Mouse (Mus musculus) spleen, adult 2 months (tissue): ENCODE data around the gene Trp53i11. TPM values are rescaled to one million over a fixed set of nuclear protein-coding genes. Genes with fewer than 3 reads are reported as not detected.

Source experiments
- DNase-seq, 2 experiments: peaks; one replicate each; pipeline versions ENCODE4 v3.0.0 to v3.0.0-alpha.2; 2012 to 2021; ENCODE audit warnings: low spot score in 2 of 2, low read depth in 1 of 2
- H3K27ac ChIP-seq: fragments of 200-500 bp; 2 replicates; pipeline ENCODE4 v1.5.1; 2012; ENCODE audit warnings: low read length, inconsistent platforms; ENCODE audit not compliant: insufficient read depth
- H3K27me3 ChIP-seq: fragments of 200-500 bp; 2 replicates; pipeline ENCODE4 v1.6.1; 2012; ENCODE audit warnings: mild to moderate bottlenecking, moderate library complexity, low read length, inconsistent platforms; ENCODE audit not compliant: control insufficient read depth, insufficient read depth
- H3K36me3 ChIP-seq: fragments of 200-500 bp; 2 replicates; pipeline ENCODE4 v1.6.1; 2012; ENCODE audit warnings: mild to moderate bottlenecking, low read length, inconsistent platforms; ENCODE audit not compliant: control insufficient read depth, insufficient read depth
- H3K4me1 ChIP-seq: fragments of 200-500 bp; 2 replicates; pipeline ENCODE4 v1.6.1; 2011; ENCODE audit warnings: inconsistent platforms; ENCODE audit not compliant: control insufficient read depth, insufficient read depth, insufficient read length
- H3K4me3 ChIP-seq: fragments of 200-500 bp; 2 replicates; pipeline ENCODE4 v1.5.1; 2011; ENCODE audit warnings: mild to moderate bottlenecking, inconsistent platforms; ENCODE audit not compliant: insufficient read depth, insufficient read length; ENCODE audit errors: extremely low read depth
- CTCF ChIP-seq: fragments of 200-500 bp; IDR thresholded peaks from 2 replicates; pipeline ENCODE4 v1.5.1; 2011; ENCODE audit warnings: mild to moderate bottlenecking, inconsistent platforms; ENCODE audit not compliant: insufficient read depth, insufficient read length, insufficient replicate concordance; ENCODE audit errors: extremely low read depth
- POLR2A ChIP-seq: fragments of 200-500 bp; IDR thresholded peaks from 2 replicates; pipeline ENCODE4 v1.6.1; 2011; ENCODE audit warnings: low read depth, low read length, inconsistent platforms
- WGBS: fragments of 180-500 bp; shearing (Covaris S2); methylation state at CpG from one replicate; pipeline ENCODE4 v1.1.7; 2018; 5-methylcytosine and 5-hydroxymethylcytosine counted together
- polyA plus RNA-seq: library from polyadenylated mRNA; depleted of rRNA; stranded (reverse); fragments of >200 nt; gene quantifications from 2 replicates; pipeline ENCODE4 v1.2.3, GENCODE M21; 2012

Gene Trp53i11
- polyA plus RNA-seq, 1 experiment = 149 TPM

- WGBS = 55% methylated on average over 10 of the region's 10 CpGs
- Histone ChIP-seq H3K27me3 (no peaks in the 10 kb centered on the region), H3K36me3 (peaks cover 17% of the 10 kb centered on the region), H3K4me1 (peaks cover under 1% of the 10 kb centered on the region; the same call in 1 of the 2 replicates), H3K27ac (no peak overlapping the region), H3K4me3 (no peak overlapping the region)
- TF ChIP-seq CTCF (peak; percentile 30; the same call in 1 of the 2 replicates), POLR2A (no peak)
- DNase-seq = no peak
Measured at GRCm38 (mm10) chr2:93203682-93204081, 16.3 kb downstream of the Trp53i11 start.

GRCm38 (mm10) chr2:93204571-93204970, 17.2 kb downstream of the Trp53i11 start:
- Histone ChIP-seq H3K27me3 (no peaks in the 10 kb centered on the region), H3K4me3 (no peak overlapping the region), H3K27ac (no peak overlapping the region), H3K36me3 (peaks cover 16% of the 10 kb centered on the region), H3K4me1 (no peaks in the 10 kb centered on the region; the same call in 1 of the 2 replicates)
- DNase-seq = no peak
- WGBS = 42% methylated on average over 6 of the region's 6 CpGs
- TF ChIP-seq POLR2A = no peak
- no peak for TF ChIP-seq CTCF

- 89% methylated on average over 1 of the region's 1 CpGs for WGBS
- peaks cover 3% of the 10 kb centered on the region; the same call in 1 of the 2 replicates for H3K36me3 ChIP-seq
- H3K4me1 ChIP-seq = no peaks in the 10 kb centered on the region; the same call in 1 of the 2 replicates
- no peak for DNase-seq
- H3K27me3 ChIP-seq = no peaks in the 10 kb centered on the region
- H3K27ac ChIP-seq = no peak overlapping the region
- TF ChIP-seq POLR2A (no peak), CTCF (no peak)
- H3K4me3 ChIP-seq = no peak overlapping the region
Measured at GRCm38 (mm10) chr2:93206126-93206525, 18.8 kb downstream of the Trp53i11 start.

- Histone ChIP-seq H3K27ac (no peak overlapping the region), H3K4me3 (no peak overlapping the region), H3K4me1 (peaks cover 8% of the 10 kb centered on the region; the same call in 1 of the 2 replicates), H3K36me3 (no peaks in the 10 kb centered on the region), H3K27me3 (no peaks in the 10 kb centered on the region)
- TF ChIP-seq POLR2A (no peak), CTCF (no peak)
- DNase-seq = no peak
- 95% methylated on average over 2 of the region's 2 CpGs for WGBS
Measured at GRCm38 (mm10) chr2:93212386-93212785, 25.0 kb downstream of the Trp53i11 start.

GRCm38 (mm10) chr2:93212865-93213264, 25.5 kb downstream of the Trp53i11 start:
- TF ChIP-seq POLR2A (no peak), CTCF (no peak)
- no peak for DNase-seq
- H3K36me3 ChIP-seq = no peaks in the 10 kb centered on the region
- 98% methylated on average over 2 of the region's 2 CpGs for WGBS
- H3K4me3 ChIP-seq = no peak overlapping the region
- H3K4me1 ChIP-seq = peaks cover 8% of the 10 kb centered on the region; the same call in 1 of the 2 replicates
- H3K27me3 ChIP-seq = no peaks in the 10 kb centered on the region
- H3K27ac ChIP-seq = no peak overlapping the region

GRCm38 (mm10) chr2:93214192-93214591, 26.8 kb downstream of the Trp53i11 start:
- 56% methylated on average over 1 of the region's 1 CpGs for WGBS
- Histone ChIP-seq H3K4me1 (peaks cover 8% of the 10 kb centered on the region; the same call in 1 of the 2 replicates), H3K27me3 (no peaks in the 10 kb centered on the region), H3K36me3 (no peaks in the 10 kb centered on the region), H3K27ac (no peak overlapping the region), H3K4me3 (no peak overlapping the region)
- TF ChIP-seq CTCF (no peak), POLR2A (no peak)
- DNase-seq = no peak

- 83% methylated on average over 10 of the region's 10 CpGs for WGBS
- no peaks in the 10 kb centered on the region for H3K27me3 ChIP-seq
- H3K4me3 ChIP-seq = no peak overlapping the region
- H3K27ac ChIP-seq = no peak overlapping the region
- H3K36me3 ChIP-seq = no peaks in the 10 kb centered on the region
- H3K4me1 ChIP-seq = peaks cover 8% of the 10 kb centered on the region; the same call in 1 of the 2 replicates
- DNase-seq = no peak
- TF ChIP-seq CTCF (no peak), POLR2A (no peak)
Measured at GRCm38 (mm10) chr2:93215790-93216189, 28.4 kb downstream of the Trp53i11 start.
